Mouse (Mus musculus): ENCODE data around the gene Cntnap2. TPM values are rescaled to one million over a fixed set of nuclear protein-coding genes. Genes with fewer than 3 reads are reported as not detected.

The Cntnap2 gene
- 50.9 and 51.3 TPM in 2 replicates for polyA plus RNA-seq (2015; fragmentation: Nextera tagmentation; extraction: Ambion mirVana)

GRCm38 (mm10) chr6:45059091-45059490 lies at the start of gene Cntnap2:
TSS of gene Cntnap2 (plus strand) at chr6:45059357.
- Histone ChIP-seq H3K4me2 (peak within 1 kb of the TSS; percentile 62), H3K4me1 (replicated peaks) (peaks cover 15% of the 10 kb centered on the region; the same call in 1 of the 2 replicates), H3K9ac (peak within 1 kb of the TSS; percentile 78), H3K4me3 (peak within 1 kb of the TSS; percentile 55), H3K27me3 (no peaks in the 10 kb centered on the region), H3K36me3 (no peaks in the 10 kb centered on the region), H3K9me3 (no peaks in the 10 kb centered on the region), H3K27ac (replicated peaks) (peak within 1 kb of the TSS; percentile 89)
- WGBS = 7% methylated on average over 8 of the region's 8 CpGs
- ATAC-seq (ENCODE audit: low read depth) = peak; percentile 68

GRCm38 (mm10) chr6:45026011-45026682 lies 33.0 kb upstream of the Cntnap2 start:
- no peaks in the 10 kb centered on the region for H3K4me1 ChIP-seq (replicated peaks)
- no peak overlapping the region for H3K4me2 ChIP-seq
- WGBS = 30% methylated on average over 9 of the region's 9 CpGs
- no peaks in the 10 kb centered on the region for H3K27me3 ChIP-seq
- no peak overlapping the region for H3K4me3 ChIP-seq
- no peaks in the 10 kb centered on the region for H3K9me3 ChIP-seq
- no peaks in the 10 kb centered on the region for H3K36me3 ChIP-seq
- H3K27ac ChIP-seq (replicated peaks) = no peak overlapping the region
- H3K9ac ChIP-seq = no peak overlapping the region
- ATAC-seq (ENCODE audit: low read depth) = peak; percentile 78; the same call in 1 of the 2 replicates

- Histone ChIP-seq H3K4me2 (no peak overlapping the region), H3K9me3 (no peaks in the 10 kb centered on the region), H3K27ac (replicated peaks) (no peak overlapping the region), H3K4me3 (no peak overlapping the region), H3K27me3 (no peaks in the 10 kb centered on the region), H3K36me3 (no peaks in the 10 kb centered on the region), H3K9ac (no peak overlapping the region), H3K4me1 (replicated peaks) (no peaks in the 10 kb centered on the region)
- WGBS = 71% methylated on average over 1 of the region's 1 CpGs
- ATAC-seq (ENCODE audit: low read depth) = no peak
These were observed 19.7 kb upstream of the Cntnap2 start for GRCm38 (mm10) chr6:45039454-45039853.

- Histone ChIP-seq H3K4me2 (peak overlapping the region; percentile 62), H3K36me3 (no peaks in the 10 kb centered on the region), H3K27me3 (no peaks in the 10 kb centered on the region), H3K9me3 (no peaks in the 10 kb centered on the region), H3K27ac (replicated peaks) (peak overlapping the region; percentile 89), H3K4me3 (peak overlapping the region; percentile 55), H3K9ac (peak overlapping the region; percentile 78), H3K4me1 (replicated peaks) (peaks cover 15% of the 10 kb centered on the region; the same call in 1 of the 2 replicates)
- peak; percentile 95 for ATAC-seq (ENCODE audit: low read depth)
- WGBS = under 1% methylated on average over 36 of the region's 37 CpGs
These were observed 657 bp downstream of the Cntnap2 start for GRCm38 (mm10) chr6:45059556-45060471.

GRCm38 (mm10) chr6:45062214-45062997 lies 3.2 kb downstream of the Cntnap2 start:
- Histone ChIP-seq H3K36me3 (no peaks in the 10 kb centered on the region), H3K9me3 (no peaks in the 10 kb centered on the region), H3K27ac (replicated peaks) (no peak overlapping the region), H3K4me3 (no peak overlapping the region), H3K4me1 (replicated peaks) (peaks cover 15% of the 10 kb centered on the region; the same call in 1 of the 2 replicates), H3K4me2 (peak overlapping the region; percentile 30; the same call in 1 of the 2 replicates), H3K27me3 (no peaks in the 10 kb centered on the region), H3K9ac (no peak overlapping the region)
- 71% methylated on average over 5 of the region's 5 CpGs for WGBS
- ATAC-seq (ENCODE audit: low read depth) = no peak

GRCm38 (mm10) chr6:45088304-45088703 lies 29.1 kb downstream of the Cntnap2 start:
- H3K9me3 ChIP-seq = no peaks in the 10 kb centered on the region
- WGBS = 76% methylated on average over 1 of the region's 1 CpGs
- H3K4me1 ChIP-seq (replicated peaks) = no peaks in the 10 kb centered on the region
- no peak overlapping the region for H3K9ac ChIP-seq
- no peaks in the 10 kb centered on the region for H3K36me3 ChIP-seq
- no peak overlapping the region for H3K4me2 ChIP-seq
- H3K4me3 ChIP-seq = no peak overlapping the region
- H3K27ac ChIP-seq (replicated peaks) = no peak overlapping the region
- H3K27me3 ChIP-seq = no peaks in the 10 kb centered on the region
- ATAC-seq (ENCODE audit: low read depth) = no peak

- no peaks in the 10 kb centered on the region for H3K36me3 ChIP-seq
- H3K27me3 ChIP-seq = no peaks in the 10 kb centered on the region
- no peak for ATAC-seq (ENCODE audit: low read depth)
These were observed 54.5 kb downstream of the Cntnap2 start for GRCm38 (mm10) chr6:45113613-45114012.

GRCm38 (mm10) chr6:45144882-45145281 lies 85.7 kb downstream of the Cntnap2 start:
- H3K27ac ChIP-seq (replicated peaks) = no peak overlapping the region
- H3K27me3 ChIP-seq = no peaks in the 10 kb centered on the region
- H3K4me2 ChIP-seq = no peak overlapping the region
- ATAC-seq (ENCODE audit: low read depth) = no peak
- 60% methylated on average over 2 of the region's 2 CpGs for WGBS
- no peaks in the 10 kb centered on the region for H3K36me3 ChIP-seq
- H3K4me1 ChIP-seq (replicated peaks) = no peaks in the 10 kb centered on the region
- no peaks in the 10 kb centered on the region for H3K9me3 ChIP-seq
- no peak overlapping the region for H3K9ac ChIP-seq
- no peak overlapping the region for H3K4me3 ChIP-seq

More at GRCm38 (mm10) chr6:45113613-45114012, 54.5 kb downstream of the Cntnap2 start:
- no peak overlapping the region for H3K4me3 ChIP-seq
- H3K9ac ChIP-seq = no peak overlapping the region
- H3K27ac ChIP-seq (replicated peaks) = no peak overlapping the region
- H3K4me1 ChIP-seq (replicated peaks) = no peaks in the 10 kb centered on the region
- H3K9me3 ChIP-seq = no peaks in the 10 kb centered on the region
- H3K4me2 ChIP-seq = no peak overlapping the region

GRCm38 (mm10) chr6:45205039-45205438 lies 145.9 kb downstream of the Cntnap2 start:
- Histone ChIP-seq H3K9me3 (no peaks in the 10 kb centered on the region), H3K27ac (replicated peaks) (no peak overlapping the region), H3K4me3 (no peak overlapping the region), H3K27me3 (no peaks in the 10 kb centered on the region), H3K9ac (no peak overlapping the region), H3K36me3 (no peaks in the 10 kb centered on the region), H3K4me1 (replicated peaks) (no peaks in the 10 kb centered on the region; the same call in 1 of the 2 replicates), H3K4me2 (no peak overlapping the region)
- ATAC-seq (ENCODE audit: low read depth) = no peak
- WGBS = 71% methylated on average over 2 of the region's 2 CpGs

- WGBS = 23% methylated on average over 1 of the region's 1 CpGs
These were observed 155.2 kb downstream of the Cntnap2 start for GRCm38 (mm10) chr6:45214330-45214729.

GRCm38 (mm10) chr6:45229002-45229401 lies 169.8 kb downstream of the Cntnap2 start:
- 92% methylated on average over 1 of the region's 1 CpGs for WGBS
- H3K27me3 ChIP-seq = no peaks in the 10 kb centered on the region
- H3K36me3 ChIP-seq = no peaks in the 10 kb centered on the region
- no peak overlapping the region for H3K9ac ChIP-seq
- H3K9me3 ChIP-seq = no peaks in the 10 kb centered on the region
- no peak for ATAC-seq (ENCODE audit: low read depth)
- no peak overlapping the region for H3K4me3 ChIP-seq
- no peak overlapping the region for H3K4me2 ChIP-seq
- H3K27ac ChIP-seq (replicated peaks) = no peak overlapping the region
- no peaks in the 10 kb centered on the region for H3K4me1 ChIP-seq (replicated peaks)

More at GRCm38 (mm10) chr6:45214330-45214729, 155.2 kb downstream of the Cntnap2 start:
- no peak overlapping the region for H3K27ac ChIP-seq (replicated peaks)
- no peak for ATAC-seq (ENCODE audit: low read depth)
- no peaks in the 10 kb centered on the region for H3K36me3 ChIP-seq
- no peak overlapping the region for H3K4me3 ChIP-seq
- H3K27me3 ChIP-seq = no peaks in the 10 kb centered on the region
- no peaks in the 10 kb centered on the region for H3K9me3 ChIP-seq
- H3K9ac ChIP-seq = no peak overlapping the region
- peaks cover 4% of the 10 kb centered on the region; the same call in 1 of the 2 replicates for H3K4me1 ChIP-seq (replicated peaks)
- no peak overlapping the region for H3K4me2 ChIP-seq

Data from neural tube, embryonic 13.5 days (tissue).